Mouse (Mus musculus) layer of hippocampus, adult 11-12 months (tissue): ENCODE data around the gene Fgd1.
A peak's percentile ranks its signal among the peaks of the same experiment; 100 is the strongest.

Source experiments
- DNase-seq: peaks from one replicate; pipeline ENCODE4 v3.0.0; 2022; ENCODE audit warnings: low spot score

The Fgd1 gene

DNA sequence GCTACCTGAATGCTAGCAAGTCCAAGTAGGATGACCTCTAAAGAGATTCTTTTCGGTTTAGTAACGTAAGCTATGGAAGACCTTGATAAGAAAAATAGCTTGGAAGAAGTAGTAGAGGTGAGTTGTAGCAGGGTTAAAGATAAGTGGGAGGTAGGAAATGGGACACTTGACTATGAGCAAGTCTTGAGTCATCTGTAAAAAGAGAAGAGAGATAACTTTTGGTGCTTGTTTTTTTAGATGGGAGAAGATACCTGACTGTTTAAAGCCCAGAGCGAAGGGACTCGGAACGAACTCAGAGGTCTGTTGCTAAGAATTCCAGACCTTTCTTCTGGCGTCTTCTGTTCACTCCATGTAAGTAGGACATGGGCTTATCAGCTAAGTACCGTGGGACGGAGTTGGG lies at the start of gene Fgd1:
Gene Fgd1 (plus strand): TSS at position 301 of the 400 bp plus-strand sequence.
- no peak for DNase-seq

DNA sequence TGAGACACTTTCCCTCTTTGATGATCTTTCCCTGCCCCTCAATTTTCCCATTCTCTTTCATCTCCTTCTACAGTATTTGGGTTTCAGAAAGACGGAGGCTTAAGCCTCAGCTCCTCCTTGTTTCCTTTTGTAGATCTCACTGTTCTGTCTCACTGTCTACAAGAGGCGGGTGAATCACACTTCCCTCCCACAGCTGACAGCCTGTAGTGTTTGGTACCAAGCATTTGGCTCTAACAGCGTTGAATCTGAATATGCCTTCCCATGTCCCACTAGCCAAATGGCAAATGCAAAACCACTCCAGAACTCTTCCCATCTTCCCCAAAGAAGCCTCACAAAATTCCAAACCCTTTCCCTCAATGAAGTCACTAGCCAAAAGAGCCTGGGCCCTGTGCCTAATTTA lies 49.2 kb upstream of the Fgd1 start:
- DNase-seq, result peak; percentile 20

DNA sequence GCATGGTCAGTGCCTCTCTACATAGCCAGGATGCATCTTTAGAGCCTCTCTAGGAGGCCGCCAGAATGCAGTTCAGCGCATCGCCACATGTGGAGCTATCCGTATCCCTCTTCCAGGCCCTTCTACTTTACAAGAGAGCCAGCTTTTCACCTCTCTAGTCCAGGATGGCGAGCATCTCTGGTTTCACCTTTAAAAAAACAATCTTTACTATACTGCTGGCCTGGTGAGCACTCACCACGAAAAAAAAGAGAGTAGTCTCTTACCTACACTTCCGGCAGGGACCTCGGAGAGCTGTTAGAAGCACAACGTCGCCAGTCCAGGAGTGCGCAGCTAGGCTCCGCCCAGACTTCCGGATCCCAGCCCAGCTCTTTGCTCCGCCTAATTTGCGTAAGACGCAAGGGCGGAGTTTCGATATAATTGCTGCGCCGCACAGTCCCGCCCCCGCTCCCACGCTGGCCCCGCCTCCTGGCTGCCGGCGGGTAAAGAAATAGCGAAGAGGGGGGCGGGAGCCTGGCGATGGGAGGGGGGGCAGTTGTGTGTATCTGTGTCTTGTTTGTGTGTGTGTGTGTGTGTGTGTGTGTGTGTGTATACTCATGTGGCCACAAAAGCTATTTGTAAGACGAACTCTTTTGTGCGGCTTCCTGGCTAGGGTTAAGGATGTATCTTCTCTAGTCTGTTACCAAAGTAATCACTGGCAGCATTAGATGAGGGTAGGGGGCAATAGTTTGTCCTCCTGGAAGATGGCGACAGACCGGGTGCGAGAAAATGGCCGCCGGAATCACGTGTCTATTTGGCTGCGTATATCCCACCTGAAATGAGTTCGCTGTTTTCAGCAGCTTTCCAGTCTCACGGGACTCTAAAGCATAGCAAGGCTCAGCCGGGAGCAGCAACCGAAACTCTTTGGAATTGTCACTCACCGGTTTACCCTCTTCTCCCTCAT lies 28.7 kb upstream of the Fgd1 start, which contains the start of gene Gnl3l:
Gene Gnl3l (minus strand): TSS at position 385 of the 940 bp plus-strand sequence.
- DNase-seq, result peak; percentile 86

DNA sequence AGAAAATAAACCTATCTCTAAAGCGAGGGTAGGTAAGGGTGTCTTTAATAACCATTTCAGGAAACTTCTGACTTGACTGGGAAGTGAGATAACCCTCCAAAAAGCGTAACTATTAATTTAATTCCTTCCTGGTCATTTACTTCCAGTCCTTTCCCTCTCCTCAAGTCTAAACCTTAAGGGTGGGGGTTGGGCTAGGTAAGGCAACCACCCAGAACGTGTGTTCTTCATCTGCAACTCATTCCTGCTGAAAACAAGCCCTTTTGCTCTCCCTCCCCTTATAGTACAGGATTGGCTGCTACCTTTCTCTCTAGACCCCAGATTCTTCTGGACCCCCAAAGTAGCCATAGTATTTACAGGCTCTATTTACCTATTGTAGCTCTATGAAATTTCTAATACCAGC lies 28.1 kb upstream of the Fgd1 start:
- no peak for DNase-seq

- DNase-seq, result no peak
These were observed 27.2 kb upstream of the Fgd1 start for GRCm38 (mm10) chrX:151018798-151019197.

- DNase-seq, result no peak
These were observed 14.6 kb upstream of the Fgd1 start for GRCm38 (mm10) chrX:151031400-151031799.

DNA sequence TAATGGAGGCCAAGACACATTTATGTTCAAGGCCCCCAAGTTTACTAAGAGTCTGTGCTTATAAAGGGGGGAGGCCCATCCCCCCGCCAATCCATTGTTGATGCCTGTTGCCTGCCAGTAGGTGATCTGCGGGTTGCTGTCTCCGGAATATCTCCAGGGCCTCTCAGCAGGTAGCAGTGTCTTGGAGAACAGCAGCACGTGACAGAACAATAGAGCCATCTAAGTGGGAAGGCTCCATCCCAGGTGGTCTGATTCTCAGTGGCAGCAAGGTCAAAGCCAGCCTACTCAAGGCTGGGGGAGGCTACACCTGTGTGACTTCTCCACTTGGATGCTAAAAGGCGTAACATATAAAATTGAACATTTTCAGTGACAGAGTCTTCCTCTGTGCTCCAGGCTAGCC lies 4.7 kb upstream of the Fgd1 start:
- DNase-seq, result no peak

DNA sequence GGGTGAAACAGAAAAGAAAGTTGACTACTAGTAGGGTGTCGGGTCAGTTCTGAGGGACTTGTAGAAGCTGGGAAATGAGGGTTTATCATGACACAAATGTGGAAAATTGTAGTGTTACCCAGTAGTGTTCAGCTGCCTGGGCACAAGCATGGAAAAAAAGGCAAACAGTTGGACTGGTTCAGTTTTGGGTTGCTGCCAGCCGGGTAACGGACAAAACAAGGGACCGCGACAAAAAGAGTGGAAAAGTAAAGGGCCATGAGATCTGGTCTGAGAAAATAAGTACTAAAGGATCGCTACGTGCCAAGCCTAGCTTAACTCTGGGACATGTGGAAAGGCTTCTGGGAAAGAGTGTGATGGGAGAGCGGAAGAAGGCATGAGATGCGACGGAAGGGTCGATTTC lies 371 bp downstream of the Fgd1 start:
- no peak for DNase-seq

DNA sequence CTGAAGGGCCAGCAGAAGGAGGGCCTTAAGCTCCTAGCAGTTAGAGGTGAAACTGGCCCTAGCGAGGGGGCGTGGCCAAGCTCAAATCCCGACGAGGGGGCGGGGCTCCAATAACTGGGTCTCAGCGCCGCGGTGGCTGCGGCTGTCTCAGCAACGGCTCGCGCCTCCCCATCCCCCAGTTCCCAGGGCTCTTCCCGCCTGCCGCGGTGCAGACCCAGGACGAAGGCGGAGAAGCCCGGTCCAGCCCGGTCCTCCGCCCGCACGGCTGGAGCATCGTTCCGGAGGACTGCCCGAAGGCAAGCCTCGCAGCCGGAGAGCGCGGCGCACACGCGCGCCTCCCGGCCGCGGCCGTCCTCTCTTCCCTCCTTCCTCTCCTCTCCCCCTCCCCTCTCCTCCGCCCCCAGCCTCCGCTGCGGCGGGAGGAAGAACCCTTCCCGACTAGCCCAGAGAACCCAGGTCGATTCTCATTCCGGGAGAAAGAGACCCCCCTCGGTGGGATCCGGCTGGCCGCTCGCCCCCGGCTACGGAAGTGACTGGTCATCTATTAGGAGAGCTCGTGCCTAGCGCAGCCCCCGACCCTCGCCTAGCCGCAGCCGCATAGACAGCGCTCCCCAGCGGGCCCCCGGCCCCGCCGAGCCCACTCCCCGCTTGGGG lies 954 bp downstream of the Fgd1 start:
- peak; percentile 76 for DNase-seq

- DNase-seq, result no peak
These were observed 1.6 kb downstream of the Fgd1 start for GRCm38 (mm10) chrX:151047431-151048058.

DNA sequence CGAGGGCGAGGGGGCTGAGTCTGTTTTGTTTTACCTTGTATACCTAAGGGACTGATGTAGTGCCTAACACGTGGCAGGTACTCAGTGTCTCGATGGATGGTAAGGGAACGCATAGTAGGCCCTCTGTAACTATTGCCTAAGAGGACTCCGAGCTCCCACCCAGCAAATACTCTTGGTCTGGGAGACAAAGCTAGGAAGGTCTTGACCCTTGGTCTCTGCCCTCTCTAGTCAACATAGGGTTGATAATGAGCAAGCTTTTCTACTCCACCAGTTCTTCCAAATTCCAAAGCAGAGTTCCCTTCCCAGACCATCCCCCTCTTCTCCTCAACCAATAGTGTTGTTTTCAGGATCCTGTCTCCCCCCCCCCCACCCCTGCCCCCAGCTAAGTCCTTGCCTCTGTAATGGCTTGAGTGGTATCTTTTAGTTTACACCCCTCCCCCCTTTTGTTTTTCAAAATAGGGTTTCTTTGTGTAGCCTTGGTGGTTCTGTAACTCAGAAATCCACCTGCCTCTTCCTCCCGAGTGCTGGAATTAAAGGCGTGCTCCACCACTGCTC lies 3.8 kb downstream of the Fgd1 start:
- DNase-seq, result no peak

DNA sequence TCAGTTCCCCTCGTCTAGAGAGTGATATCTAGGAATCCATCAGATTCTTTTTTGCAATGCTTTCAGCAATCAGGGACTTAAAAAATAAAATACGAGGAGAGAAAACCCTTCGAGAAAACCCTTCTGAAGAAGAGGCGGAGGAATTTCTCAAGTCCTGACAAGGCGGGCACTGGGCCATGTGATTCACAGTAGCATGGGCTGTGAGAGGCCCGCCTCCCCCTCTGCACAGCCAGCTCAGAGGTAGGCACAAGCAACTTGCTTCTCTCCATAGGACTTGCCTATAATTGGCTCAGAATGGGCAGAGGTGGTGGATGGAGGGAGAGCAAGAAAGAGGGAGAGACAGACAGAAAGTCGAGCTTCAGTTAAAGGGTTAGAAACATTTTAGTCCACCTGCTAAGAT lies 4.4 kb downstream of the Fgd1 start:
- DNase-seq, result peak; percentile 25

DNA sequence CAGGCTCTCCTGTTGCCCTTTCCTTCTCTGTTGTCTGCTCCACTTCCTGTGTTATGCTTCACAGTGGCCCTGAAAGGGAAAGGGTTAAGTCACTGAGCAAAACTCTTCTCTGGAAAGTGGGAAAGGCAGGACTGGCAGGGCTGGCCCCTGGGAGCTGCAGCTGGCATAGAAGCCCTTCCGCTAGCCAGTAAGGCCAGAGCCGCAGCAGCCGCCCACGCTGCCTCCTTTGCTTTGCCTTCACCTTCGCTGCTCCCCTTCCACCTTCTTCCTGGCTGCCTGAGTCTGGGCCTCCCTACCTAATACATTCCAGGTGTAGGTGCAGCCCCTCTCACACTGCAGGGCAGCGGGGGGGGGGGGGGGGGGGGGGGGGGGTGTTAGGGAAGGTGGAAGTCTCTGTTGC lies 8.5 kb downstream of the Fgd1 start:
- DNase-seq, result no peak

- DNase-seq, result no peak
These were observed 9.6 kb downstream of the Fgd1 start for GRCm38 (mm10) chrX:151055559-151055958.

GRCm38 (mm10) chrX:151059346-151059745 lies 13.4 kb downstream of the Fgd1 start:
- no peak for DNase-seq

GRCm38 (mm10) chrX:151061615-151062299 lies 15.8 kb downstream of the Fgd1 start:
- no peak for DNase-seq

DNA sequence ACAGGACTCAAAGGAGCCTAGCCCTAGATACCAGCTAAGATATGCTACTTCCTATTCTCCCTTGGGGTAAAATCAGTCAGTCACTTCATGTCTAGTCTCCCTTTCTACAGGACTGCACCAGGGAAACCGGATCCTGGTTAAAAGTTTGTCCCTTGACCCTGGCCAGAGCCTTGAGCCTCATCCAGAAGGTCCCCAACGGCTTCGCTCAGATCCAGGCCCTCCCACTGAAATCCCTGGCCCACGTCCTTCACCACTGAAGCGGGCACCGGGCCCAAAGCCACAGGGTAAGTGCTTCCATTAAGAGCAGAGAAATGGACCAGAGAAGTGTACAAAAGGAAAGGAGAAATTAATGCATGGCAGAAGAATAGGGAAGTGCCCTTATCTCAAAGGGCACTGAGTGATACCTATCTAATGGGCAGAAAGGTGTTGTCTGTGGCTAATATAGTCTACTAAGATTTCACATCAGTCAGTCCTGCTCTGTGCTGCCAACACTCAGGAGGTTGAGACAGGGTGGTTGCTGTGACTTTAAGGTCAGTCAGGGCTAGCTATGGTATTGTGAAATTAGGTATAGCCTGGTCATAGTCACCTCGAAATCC lies 20.2 kb downstream of the Fgd1 start:
- DNase-seq, result no peak

DNA sequence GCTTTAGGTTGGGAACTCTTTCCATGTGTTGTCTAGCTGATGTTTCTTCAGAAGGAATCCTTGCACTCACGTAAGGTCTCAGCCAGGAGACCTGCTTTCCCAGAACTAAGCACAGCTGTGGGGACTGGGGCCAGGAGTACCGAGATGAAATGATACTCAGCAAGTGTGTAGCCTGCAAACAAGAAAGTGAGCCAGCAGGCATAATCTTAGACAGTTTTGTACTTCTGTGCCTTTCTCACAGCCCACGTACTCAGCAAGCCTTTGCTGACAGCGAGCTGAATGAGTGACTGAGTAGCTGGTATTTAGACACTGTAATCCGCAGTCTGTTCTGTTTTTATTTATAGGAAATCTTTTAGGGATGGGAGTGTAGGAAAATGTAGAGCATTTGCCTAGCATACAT lies 21.9 kb downstream of the Fgd1 start:
- DNase-seq, result no peak

GRCm38 (mm10) chrX:151076007-151076406 lies 30.1 kb downstream of the Fgd1 start:
- no peak for DNase-seq

DNA sequence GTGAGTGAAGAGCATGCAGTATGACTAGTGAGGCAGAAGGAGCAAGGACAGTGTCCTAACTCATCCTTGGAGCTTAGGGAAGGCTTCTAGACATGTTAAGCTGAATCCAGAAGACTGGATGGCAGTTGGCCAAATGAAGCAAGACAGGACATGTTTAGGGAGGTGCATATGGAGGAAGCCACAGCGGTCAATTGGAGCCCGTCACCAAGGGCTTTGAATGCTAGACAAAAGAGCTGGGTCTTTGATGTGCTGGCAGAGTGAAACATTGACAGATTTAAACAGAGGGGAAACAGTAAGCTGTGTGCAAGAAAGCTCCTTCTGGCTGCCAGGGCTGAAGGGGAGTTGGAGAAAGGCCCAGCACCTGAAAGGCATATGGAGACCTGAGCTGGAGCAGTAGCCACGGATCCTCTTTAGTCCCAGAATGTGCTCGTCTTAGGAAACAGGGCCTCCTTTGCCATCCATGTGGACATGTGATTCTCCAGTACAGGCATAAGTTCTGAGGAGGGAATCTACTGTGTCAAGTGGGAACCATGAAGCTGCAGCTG lies 31.1 kb downstream of the Fgd1 start:
- DNase-seq, result no peak

DNA sequence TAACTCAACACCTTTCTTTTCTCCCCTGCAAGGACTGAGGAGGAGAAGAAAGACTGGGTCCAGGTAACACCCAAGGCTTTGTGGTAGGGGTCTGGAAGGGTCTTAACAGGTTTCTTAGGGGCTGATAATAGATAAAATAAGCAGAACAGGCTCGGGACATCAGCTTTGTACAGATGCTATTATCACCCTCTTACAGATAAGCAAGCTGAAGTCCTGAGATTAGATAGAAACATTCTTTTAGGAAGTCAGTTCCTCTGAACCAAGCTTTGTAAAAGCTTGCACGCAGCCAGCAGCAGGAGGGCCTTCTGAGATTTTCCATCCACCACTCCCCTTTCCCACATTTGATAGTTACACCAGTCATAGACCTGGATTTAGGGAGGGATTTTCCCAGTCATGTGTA lies 39.6 kb downstream of the Fgd1 start:
- DNase-seq, result no peak
